Mouse (Mus musculus) hindbrain, embryonic 11.5 days (tissue): ENCODE measurements around the gene Ctcfl. TPM values are rescaled to one million over a fixed set of nuclear protein-coding genes. Genes with fewer than 3 reads are reported as not detected.

Experiments
- polyA plus RNA-seq: library from polyadenylated mRNA; unstranded; fragments of >200 nt; fragmentation: Nextera tagmentation; extraction: Ambion mirVana; gene quantifications from 2 replicates; pipeline ENCODE4 v1.2.1, GENCODE M21; 2014

Ctcfl gene
- polyA plus RNA-seq, 1 experiment from 2014 or later: 0.06 TPM

Other genes with a start within 250 kb of the Ctcfl start
- gene Bmp7, start 179.2 kb downstream of the Ctcfl start, polyA plus RNA-seq: 16.6 and 17.9 TPM in 2 replicates
- 0.71 and 0.74 TPM in 2 replicates for gene Spo11, start 141.8 kb downstream of the Ctcfl start, polyA plus RNA-seq
- 134 TPM in 2 replicates for gene Rae1, start 119.4 kb downstream of the Ctcfl start, polyA plus RNA-seq
- 57.0 and 63.3 TPM in 2 replicates for gene Rbm38, start 99.0 kb downstream of the Ctcfl start, polyA plus RNA-seq
- gene Pck1, start 33.5 kb upstream of the Ctcfl start, polyA plus RNA-seq: not detected in 2 replicates
- gene Zbp1, start 99.4 kb upstream of the Ctcfl start, polyA plus RNA-seq: 0.33 TPM in 1 of 2 replicates, not detected in the other
- 3.4 and 5.0 TPM in 2 replicates for gene Pmepa1, start 157.0 kb upstream of the Ctcfl start, polyA plus RNA-seq